Mouse (Mus musculus) right cerebral cortex, postnatal 10 days (tissue): Measurements from ENCODE around the gene Nup107.
A peak's percentile ranks its signal among the peaks of the same experiment; 100 is the strongest.
"Not testable (repeated sequence)": the region's sequence is repeated elsewhere in the genome, so short reads cannot be mapped to it uniquely, and the experiment has no call there.

Experiments
- DNase-seq, 2 experiments: peaks; one replicate each; pipeline ENCODE4 v3.0.0; 2021; ENCODE audit warnings: low spot score in 2 of 2

The Nup107 gene

GRCm38 (mm10) chr10:117737498-117737897 lies 55.0 kb downstream of the Nup107 start:
- DNase-seq = not testable (repeated sequence)

- DNase-seq = no peak
Measured at GRCm38 (mm10) chr10:117737075-117737474, 55.4 kb downstream of the Nup107 start.

- no peak for DNase-seq
Measured at GRCm38 (mm10) chr10:117736573-117736972, 55.9 kb downstream of the Nup107 start.

- not testable (repeated sequence) for DNase-seq
Measured at GRCm38 (mm10) chr10:117735396-117735795, 57.1 kb downstream of the Nup107 start.

GRCm38 (mm10) chr10:117734104-117734852 lies 58.2 kb downstream of the Nup107 start:
- not testable (repeated sequence) for DNase-seq

GRCm38 (mm10) chr10:117733626-117734025 lies 58.9 kb downstream of the Nup107 start:
- not testable (repeated sequence) for DNase-seq

- no peak for DNase-seq
Measured at GRCm38 (mm10) chr10:117732962-117733592, 59.4 kb downstream of the Nup107 start.

- DNase-seq = no peak
Measured at GRCm38 (mm10) chr10:117732184-117732583, 60.3 kb downstream of the Nup107 start.

GRCm38 (mm10) chr10:117731244-117732101 lies 61.0 kb downstream of the Nup107 start:
- DNase-seq = peak in 1 of 2 experiments; percentile 67

GRCm38 (mm10) chr10:117730637-117731203 lies 61.8 kb downstream of the Nup107 start:
- DNase-seq = no peak

GRCm38 (mm10) chr10:117730140-117730539 lies 62.4 kb downstream of the Nup107 start:
- DNase-seq = no peak

GRCm38 (mm10) chr10:117729139-117729814 lies 63.2 kb downstream of the Nup107 start:
- no peak for DNase-seq

- no peak for DNase-seq
Measured at GRCm38 (mm10) chr10:117728574-117728973, 63.9 kb downstream of the Nup107 start.

- DNase-seq = no peak
Measured at GRCm38 (mm10) chr10:117727518-117728110, 64.9 kb downstream of the Nup107 start.

GRCm38 (mm10) chr10:117726888-117727385 lies 65.6 kb downstream of the Nup107 start:
- DNase-seq = no peak

GRCm38 (mm10) chr10:117726350-117726749 lies 66.2 kb downstream of the Nup107 start:
- DNase-seq = no peak

- no peak for DNase-seq
Measured at GRCm38 (mm10) chr10:117725671-117726070, 66.8 kb downstream of the Nup107 start.

- no peak for DNase-seq
Measured at GRCm38 (mm10) chr10:117724804-117725361, 67.6 kb downstream of the Nup107 start.

GRCm38 (mm10) chr10:117724136-117724718 lies 68.3 kb downstream of the Nup107 start:
- DNase-seq = no peak
